Mouse (Mus musculus): ENCODE measurements at regions not wholly inside any gene's neighbourhood (a gene's known extent, or its start where the extent isn't known, plus 50 kb on each side); places are given as distances from the start of the nearest gene placed in this dataset.
"Not testable (repeated sequence)": the region's sequence is repeated elsewhere in the genome, so short reads cannot be mapped to it uniquely, and the experiment has no call there.

GRCm38 (mm10) chr13:83760387-83761170, 256.7 kb downstream of the Mef2c start:
- Histone ChIP-seq H3K4me1 (ENCODE audit: control insufficient read depth, insufficient read depth, low read length) (no peaks in the 10 kb centered on the region), H3K27ac (ENCODE audit: insufficient read depth, low read length) (no peak overlapping the region), H3K27me3 (ENCODE audit: control insufficient read depth, insufficient read depth, low read length, poor library complexity, severe bottlenecking) (no peaks in the 10 kb centered on the region; the same call in 1 of the 2 replicates), H3K9me3 (replicated peaks; ENCODE audit: control insufficient read depth, insufficient read depth, low read length, poor library complexity, severe bottlenecking) (no peaks in the 10 kb centered on the region), H3K9ac (ENCODE audit: low read depth, poor library complexity, severe bottlenecking) (no peak overlapping the region), H3K4me3 (ENCODE audit: low read depth, low read length) (no peak overlapping the region), H3K36me3 (ENCODE audit: control insufficient read depth, insufficient read depth, low read length, poor library complexity, severe bottlenecking) (no peaks in the 10 kb centered on the region)
- no peak for TF ChIP-seq POLR2A (IDR thresholded peaks at IDR 0.05; ENCODE audit: insufficient read depth, low read length)
- TF ChIP-seq EP300 (IDR thresholded peaks at IDR 0.05; ENCODE audit: insufficient read depth, low read depth, low read length) = no peak
- no peak for TF ChIP-seq CTCF (IDR thresholded peaks at IDR 0.05; ENCODE audit: low read depth, low read length)

DNA sequence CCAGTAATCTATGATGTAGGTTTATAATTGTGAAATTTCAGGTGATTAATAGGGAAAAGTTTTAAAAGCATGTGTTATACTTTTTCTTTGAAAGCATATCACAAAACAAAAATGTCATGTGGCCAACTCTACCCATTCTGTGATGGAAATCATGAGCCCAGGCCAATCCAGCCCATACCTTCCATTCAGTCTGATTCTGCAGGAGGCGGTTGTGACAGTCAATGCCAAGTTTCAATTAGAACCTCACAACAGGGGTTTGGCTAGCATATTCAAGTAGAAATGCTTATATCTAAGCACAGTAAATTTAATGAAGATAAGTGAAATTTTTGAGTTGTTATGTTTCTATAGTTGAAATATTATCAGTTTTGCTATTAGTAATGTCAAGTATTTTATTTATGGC, 258.6 kb downstream of the Mef2c start:
- H3K4me3 ChIP-seq (ENCODE audit: low read depth, low read length) = no peak overlapping the region
- no peaks in the 10 kb centered on the region for H3K4me1 ChIP-seq (ENCODE audit: control insufficient read depth, insufficient read depth, low read length)
- H3K9ac ChIP-seq (ENCODE audit: low read depth, poor library complexity, severe bottlenecking) = no peak overlapping the region
- H3K36me3 ChIP-seq (ENCODE audit: control insufficient read depth, insufficient read depth, low read length, poor library complexity, severe bottlenecking) = no peaks in the 10 kb centered on the region
- no peaks in the 10 kb centered on the region for H3K9me3 ChIP-seq (replicated peaks; ENCODE audit: control insufficient read depth, insufficient read depth, low read length, poor library complexity, severe bottlenecking)
- H3K27ac ChIP-seq (ENCODE audit: insufficient read depth, low read length) = no peak overlapping the region
- TF ChIP-seq EP300 (IDR thresholded peaks at IDR 0.05; ENCODE audit: insufficient read depth, low read depth, low read length) = no peak
- no peak for TF ChIP-seq CTCF (IDR thresholded peaks at IDR 0.05; ENCODE audit: low read depth, low read length)
- no peak for TF ChIP-seq POLR2A (IDR thresholded peaks at IDR 0.05; ENCODE audit: insufficient read depth, low read length)
- no peaks in the 10 kb centered on the region; the same call in 1 of the 2 replicates for H3K27me3 ChIP-seq (ENCODE audit: control insufficient read depth, insufficient read depth, low read length, poor library complexity, severe bottlenecking)

DNA sequence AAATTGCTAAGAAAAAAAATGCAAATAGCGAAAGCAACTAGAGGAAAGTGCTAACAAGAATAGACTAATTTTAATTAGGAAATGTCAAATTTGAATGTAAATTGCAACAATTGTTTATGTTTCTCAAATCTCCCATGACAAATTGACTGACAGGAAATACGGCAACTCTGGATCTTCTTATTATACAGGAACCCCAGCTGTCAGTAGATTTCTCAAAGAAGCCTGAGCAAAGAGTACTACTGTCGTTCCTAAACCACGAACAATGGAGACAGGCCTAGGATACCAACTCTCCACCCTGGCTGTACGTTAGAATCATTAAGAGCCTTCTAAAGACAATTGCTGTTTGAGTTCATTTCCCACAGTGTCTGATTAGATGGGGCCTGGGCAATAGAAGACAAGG, 259.5 kb downstream of the Mef2c start:
- not testable (repeated sequence) for H3K4me3 ChIP-seq (ENCODE audit: low read depth, low read length); H3K9me3 ChIP-seq (replicated peaks; ENCODE audit: control insufficient read depth, insufficient read depth, low read length, poor library complexity, severe bottlenecking); H3K36me3 ChIP-seq (ENCODE audit: control insufficient read depth, insufficient read depth, low read length, poor library complexity, severe bottlenecking)

DNA sequence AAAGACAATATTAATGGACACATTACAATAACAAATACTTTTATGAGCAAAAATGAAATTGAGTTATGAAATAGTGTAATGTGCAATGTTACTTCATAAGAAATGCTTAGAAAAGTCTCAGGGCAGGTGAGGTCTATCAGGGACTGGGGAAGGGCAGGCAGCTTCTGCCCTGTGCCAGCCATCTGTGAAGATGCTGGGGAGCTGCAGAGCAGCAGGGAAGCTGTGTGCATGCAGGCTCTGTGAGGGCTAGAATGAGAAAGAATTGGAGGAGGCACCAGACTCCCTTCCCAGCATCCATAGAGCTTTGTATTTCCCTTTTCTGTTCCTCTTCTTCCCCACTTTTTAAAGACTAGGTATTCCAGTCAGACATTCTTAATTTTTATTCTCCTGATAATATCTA, 281.8 kb downstream of the Mef2c start:
- Histone ChIP-seq H3K4me3 (ENCODE audit: low read depth, low read length) (no peak overlapping the region), H3K4me1 (ENCODE audit: control insufficient read depth, insufficient read depth, low read length) (no peaks in the 10 kb centered on the region), H3K9ac (ENCODE audit: low read depth, poor library complexity, severe bottlenecking) (no peak overlapping the region), H3K27ac (ENCODE audit: insufficient read depth, low read length) (no peak overlapping the region), H3K36me3 (ENCODE audit: control insufficient read depth, insufficient read depth, low read length, poor library complexity, severe bottlenecking) (no peaks in the 10 kb centered on the region), H3K27me3 (ENCODE audit: control insufficient read depth, insufficient read depth, low read length, poor library complexity, severe bottlenecking) (no peaks in the 10 kb centered on the region; the same call in 1 of the 2 replicates), H3K9me3 (replicated peaks; ENCODE audit: control insufficient read depth, insufficient read depth, low read length, poor library complexity, severe bottlenecking) (no peaks in the 10 kb centered on the region)
- TF ChIP-seq POLR2A (IDR thresholded peaks at IDR 0.05; ENCODE audit: insufficient read depth, low read length) = no peak
- TF ChIP-seq CTCF (IDR thresholded peaks at IDR 0.05; ENCODE audit: low read depth, low read length) = no peak
- TF ChIP-seq EP300 (IDR thresholded peaks at IDR 0.05; ENCODE audit: insufficient read depth, low read depth, low read length) = no peak

More for the DNA sequence above, 259.5 kb downstream of the Mef2c start:
- H3K4me1 ChIP-seq (ENCODE audit: control insufficient read depth, insufficient read depth, low read length); H3K27me3 ChIP-seq (ENCODE audit: control insufficient read depth, insufficient read depth, low read length, poor library complexity, severe bottlenecking); H3K27ac ChIP-seq (ENCODE audit: insufficient read depth, low read length); H3K9ac ChIP-seq (ENCODE audit: low read depth, poor library complexity, severe bottlenecking): not testable (repeated sequence)

GRCm38 (mm10) chr13:83809535-83809934, 305.7 kb downstream of the Mef2c start:
- Histone ChIP-seq H3K4me3 (ENCODE audit: low read depth, low read length) (no peak overlapping the region), H3K27me3 (ENCODE audit: control insufficient read depth, insufficient read depth, low read length, poor library complexity, severe bottlenecking) (no peaks in the 10 kb centered on the region), H3K36me3 (ENCODE audit: control insufficient read depth, insufficient read depth, low read length, poor library complexity, severe bottlenecking) (no peaks in the 10 kb centered on the region), H3K9me3 (replicated peaks; ENCODE audit: control insufficient read depth, insufficient read depth, low read length, poor library complexity, severe bottlenecking) (no peaks in the 10 kb centered on the region), H3K9ac (ENCODE audit: low read depth, poor library complexity, severe bottlenecking) (no peak overlapping the region), H3K4me1 (ENCODE audit: control insufficient read depth, insufficient read depth, low read length) (no peaks in the 10 kb centered on the region), H3K27ac (ENCODE audit: insufficient read depth, low read length) (no peak overlapping the region)
- TF ChIP-seq EP300 (IDR thresholded peaks at IDR 0.05; ENCODE audit: insufficient read depth, low read depth, low read length) = no peak

DNA sequence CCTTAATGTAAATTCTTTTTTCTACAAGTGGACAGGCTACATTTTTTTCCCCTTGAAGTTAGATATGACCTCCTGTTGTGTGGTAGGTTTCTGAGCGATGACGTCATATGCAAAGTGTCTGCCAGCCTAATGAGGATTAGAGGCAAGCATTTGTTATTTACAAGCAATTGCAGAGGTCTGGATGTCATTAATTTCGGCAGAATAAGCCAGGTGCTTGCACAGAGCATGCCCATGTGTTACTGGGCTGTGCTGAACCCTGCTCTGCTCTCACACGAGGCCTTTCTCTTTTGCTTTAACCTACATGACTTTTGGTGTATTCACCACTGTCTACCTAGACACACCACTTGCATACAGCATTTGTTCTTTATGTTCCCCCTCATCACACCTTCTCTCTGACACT, 316.5 kb downstream of the Mef2c start:
- Histone ChIP-seq H3K4me3 (ENCODE audit: low read depth, low read length) (no peak overlapping the region), H3K9ac (ENCODE audit: low read depth, poor library complexity, severe bottlenecking) (no peak overlapping the region), H3K36me3 (ENCODE audit: control insufficient read depth, insufficient read depth, low read length, poor library complexity, severe bottlenecking) (no peaks in the 10 kb centered on the region), H3K4me1 (ENCODE audit: control insufficient read depth, insufficient read depth, low read length) (no peaks in the 10 kb centered on the region), H3K27ac (ENCODE audit: insufficient read depth, low read length) (no peak overlapping the region), H3K9me3 (replicated peaks; ENCODE audit: control insufficient read depth, insufficient read depth, low read length, poor library complexity, severe bottlenecking) (no peaks in the 10 kb centered on the region), H3K27me3 (ENCODE audit: control insufficient read depth, insufficient read depth, low read length, poor library complexity, severe bottlenecking) (no peaks in the 10 kb centered on the region)
- TF ChIP-seq CTCF (IDR thresholded peaks at IDR 0.05; ENCODE audit: low read depth, low read length) = no peak
- TF ChIP-seq EP300 (IDR thresholded peaks at IDR 0.05; ENCODE audit: insufficient read depth, low read depth, low read length) = no peak
- no peak for TF ChIP-seq POLR2A (IDR thresholded peaks at IDR 0.05; ENCODE audit: insufficient read depth, low read length)

Measured in ES-Bruce4 (cell line).